Mouse (Mus musculus) c-Kit-positive CD71-positive TER-119-positive erythroid progenitor cells, embryonic 14.5 days (primary cell): ENCODE measurements around the gene Hils1.
A peak's percentile ranks its signal among the peaks of the same experiment; 100 is the strongest.

Experiments
- DNase-seq: peaks from one replicate; pipeline ENCODE4 v3.0.0-alpha.2; 2013; ENCODE audit warnings: low spot score

The Hils1 gene

GRCm38 (mm10) chr11:94988780-94989561, 21.6 kb downstream of the Hils1 start:
- DNase-seq: no peak

- DNase-seq: peak; percentile 85
These were observed 22.2 kb downstream of the Hils1 start for GRCm38 (mm10) chr11:94989562-94990017.

- no peak for DNase-seq
These were observed 22.8 kb downstream of the Hils1 start for GRCm38 (mm10) chr11:94990102-94990748.

- peak; percentile 85 for DNase-seq
These were observed 23.6 kb downstream of the Hils1 start, which contains the start of gene Ppp1r9b for GRCm38 (mm10) chr11:94990749-94991577. Ppp1r9b (plus strand) TSS chr11:94991035.

- DNase-seq: no peak
These were observed 24.5 kb downstream of the Hils1 start for GRCm38 (mm10) chr11:94991641-94992479.

- no peak for DNase-seq
These were observed 25.0 kb downstream of the Hils1 start for GRCm38 (mm10) chr11:94992480-94992753.

- no peak for DNase-seq
These were observed 25.6 kb downstream of the Hils1 start for GRCm38 (mm10) chr11:94992754-94993606.

GRCm38 (mm10) chr11:94994208-94994814, 26.9 kb downstream of the Hils1 start:
- DNase-seq: no peak

- DNase-seq: no peak
These were observed 27.8 kb downstream of the Hils1 start for GRCm38 (mm10) chr11:94994947-94995772.

GRCm38 (mm10) chr11:94996101-94996500, 28.7 kb downstream of the Hils1 start:
- no peak for DNase-seq

GRCm38 (mm10) chr11:94996984-94997383, 29.6 kb downstream of the Hils1 start:
- no peak for DNase-seq

- DNase-seq: peak; percentile 79
These were observed 30.2 kb downstream of the Hils1 start for GRCm38 (mm10) chr11:94997596-94997995.

GRCm38 (mm10) chr11:94998041-94998531, 30.7 kb downstream of the Hils1 start:
- no peak for DNase-seq

GRCm38 (mm10) chr11:95000128-95000527, 32.7 kb downstream of the Hils1 start:
- DNase-seq: no peak

- DNase-seq: no peak
These were observed 33.2 kb downstream of the Hils1 start for GRCm38 (mm10) chr11:95000548-95000947.

- peak; percentile 82 for DNase-seq
These were observed 33.7 kb downstream of the Hils1 start for GRCm38 (mm10) chr11:95001058-95001457.

- no peak for DNase-seq
These were observed 34.4 kb downstream of the Hils1 start for GRCm38 (mm10) chr11:95001584-95002347.

GRCm38 (mm10) chr11:95002705-95003104, 35.3 kb downstream of the Hils1 start:
- DNase-seq: no peak
